Mouse (Mus musculus) thymus, adult 2 months (tissue): Measurements from ENCODE around the gene Tbcb.

Experiments used
- CTCF ChIP-seq: fragments of 200-500 bp; IDR thresholded peaks from 2 replicates; pipeline ENCODE4 v1.5.1; 2012; ENCODE audit warnings: mild to moderate bottlenecking, control low read depth, low read length, moderate library complexity, borderline replicate concordance; ENCODE audit not compliant: control insufficient read depth, poor library complexity, insufficient read depth; ENCODE audit errors: extremely low read depth
- POLR2A ChIP-seq: fragments of 200-500 bp; IDR thresholded peaks from 2 replicates; pipeline ENCODE4 v1.6.1; 2012; ENCODE audit warnings: mild to moderate bottlenecking, low read length, control low read depth, moderate library complexity; ENCODE audit not compliant: control insufficient read depth, poor library complexity, insufficient read depth; ENCODE audit errors: extremely low read depth

DNA sequence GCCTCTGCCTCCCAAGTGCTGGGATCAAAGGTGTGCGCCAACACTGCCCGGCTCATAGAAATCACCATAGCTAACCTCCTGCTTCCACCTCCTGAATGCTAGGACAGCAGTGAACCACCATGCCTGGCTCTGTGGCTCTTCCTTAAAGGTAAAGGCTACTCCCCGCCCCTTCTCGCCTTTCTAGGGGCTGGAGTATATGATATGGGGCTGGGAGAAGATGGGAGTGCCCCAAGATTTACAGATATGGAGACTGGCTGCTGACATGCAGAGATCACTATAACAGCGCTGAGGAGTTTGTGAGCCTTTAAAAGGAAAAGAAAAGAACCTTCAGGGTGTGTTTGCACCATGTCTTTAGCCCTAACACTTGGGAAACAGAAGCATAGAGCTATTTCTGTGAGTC is 9.9 kb downstream of the Tbcb start:
- TF ChIP-seq POLR2A (no peak), CTCF (no peak)
